Mouse (Mus musculus): ENCODE data around the gene Dip2a.

GRCm38 (mm10) chr10:76271238-76271637, 73.9 kb downstream of the Dip2a start:
- TF ChIP-seq CTCF (IDR thresholded peaks at IDR 0.05; ENCODE audit: low read depth) (peak; percentile 80), EP300 (optimal IDR thresholded peaks at IDR 0.05) (no peak)
